Mouse (Mus musculus) retina, adult 2 months (tissue): ENCODE data around the gene Pnpla3.
"Not testable (repeated sequence)": the region's sequence is repeated elsewhere in the genome, so short reads cannot be mapped to it uniquely, and the experiment has no call there.

Experiments
- DNase-seq: peaks from one replicate; pipeline ENCODE4 v3.0.0-alpha.2; 2012; ENCODE audit warnings: low read depth, low spot score

The Pnpla3 gene

DNA sequence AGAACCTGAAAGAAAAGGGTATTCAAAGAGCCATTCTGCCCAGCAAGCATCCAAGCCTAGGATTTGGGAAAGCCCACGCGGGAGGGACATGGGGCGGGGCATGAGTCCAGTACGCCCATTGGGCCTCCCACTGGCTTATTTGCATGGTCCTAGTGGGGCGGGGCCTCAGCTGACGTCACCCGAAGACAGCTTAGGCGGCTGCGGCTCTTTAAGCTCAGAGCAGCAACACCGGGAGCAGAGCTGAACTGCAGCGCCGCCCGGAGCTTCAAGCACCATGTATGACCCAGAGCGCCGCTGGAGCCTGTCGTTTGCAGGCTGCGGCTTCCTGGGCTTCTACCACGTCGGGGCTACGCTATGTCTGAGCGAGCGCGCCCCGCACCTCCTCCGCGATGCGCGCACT lies at the start of gene Pnpla3:
Gene Pnpla3 (plus strand): TSS at position 238 of the 400 bp plus-strand sequence.
- DNase-seq = peak; percentile 96

DNA sequence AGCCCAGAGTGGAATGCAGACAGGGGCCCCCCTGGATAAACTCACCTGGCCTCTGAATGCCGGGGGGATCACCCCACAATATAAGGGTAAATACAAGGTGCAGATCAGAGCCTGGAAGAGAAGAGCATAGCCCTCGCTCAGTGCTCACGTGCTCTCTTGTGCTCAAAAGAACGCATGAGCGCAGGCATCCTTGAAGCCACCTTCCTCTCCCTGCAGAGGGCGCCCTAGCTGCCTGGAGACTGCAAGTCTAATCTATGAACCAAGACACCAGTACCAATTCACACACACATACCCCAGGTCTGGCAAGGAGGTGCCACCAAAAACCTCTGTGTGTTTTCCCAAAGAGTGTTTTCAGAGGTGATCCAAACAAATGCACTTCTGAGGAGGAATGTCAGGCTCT lies 47.0 kb upstream of the Pnpla3 start:
- DNase-seq = no peak

GRCm38 (mm10) chr15:84121036-84121435 lies 46.6 kb upstream of the Pnpla3 start:
- DNase-seq = no peak

- no peak for DNase-seq
Measured at GRCm38 (mm10) chr15:84123075-84123474, 44.6 kb upstream of the Pnpla3 start, which contains the start of gene Pnpla5. TSS of gene Pnpla5 (minus strand) at chr15:84123175.

- no peak for DNase-seq
Measured at GRCm38 (mm10) chr15:84124086-84124485, 43.6 kb upstream of the Pnpla3 start.

DNA sequence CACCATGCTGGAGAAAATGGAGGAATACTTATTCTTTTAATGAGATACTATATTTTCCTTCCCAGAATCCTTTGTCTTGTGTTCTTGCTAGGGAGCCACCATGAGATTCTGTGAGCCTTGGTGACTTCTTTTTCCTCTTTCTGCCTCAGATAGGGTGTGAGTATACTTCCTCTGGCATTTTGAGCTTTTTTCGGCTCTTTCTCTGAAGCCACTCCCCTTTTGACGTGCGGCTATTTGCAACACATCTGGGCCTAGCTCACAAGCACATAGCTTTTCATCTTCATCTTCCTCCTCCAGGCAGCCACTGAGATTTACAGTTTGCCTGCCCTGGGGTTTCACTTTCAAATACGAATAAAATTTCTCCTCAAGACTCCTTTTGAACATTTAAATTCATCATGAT lies 41.2 kb upstream of the Pnpla3 start:
- DNase-seq = no peak

- no peak for DNase-seq
Measured at GRCm38 (mm10) chr15:84126871-84127270, 40.8 kb upstream of the Pnpla3 start.

DNA sequence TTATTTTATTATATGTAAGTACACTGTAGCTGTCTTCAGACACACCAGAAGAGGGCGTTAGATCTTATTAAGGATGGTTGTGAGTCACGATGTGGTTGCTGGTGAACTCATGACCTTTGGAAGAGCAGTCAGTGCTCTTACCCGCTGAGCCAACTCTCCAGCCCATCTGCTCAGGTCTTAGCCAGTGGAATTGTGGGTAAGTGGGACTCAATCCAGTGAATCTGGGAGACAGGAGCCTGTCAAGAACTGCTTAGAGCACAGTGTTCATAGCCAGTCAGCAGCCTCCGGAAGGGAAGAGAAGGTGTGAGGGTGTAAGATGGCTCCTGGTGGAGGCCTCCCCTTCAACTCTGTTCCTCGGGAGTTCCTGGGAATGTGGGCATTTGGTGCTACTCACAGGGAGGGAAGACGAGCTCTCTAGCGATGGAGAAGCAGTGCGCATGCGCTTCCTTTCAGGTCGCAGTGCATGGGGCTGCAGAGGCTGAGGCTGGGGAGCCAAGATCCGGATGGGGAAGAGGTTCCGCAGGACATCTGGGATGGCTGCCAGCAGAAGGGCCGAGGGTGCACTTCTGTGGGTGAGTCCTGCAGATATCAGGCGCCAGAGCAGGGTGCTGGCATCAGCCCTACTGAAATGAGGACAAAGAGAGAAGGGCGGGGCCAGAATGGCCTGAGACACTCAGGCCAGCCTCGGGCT lies 36.4 kb upstream of the Pnpla3 start:
- no peak for DNase-seq

- DNase-seq = no peak
Measured at GRCm38 (mm10) chr15:84131971-84132370, 35.7 kb upstream of the Pnpla3 start.

DNA sequence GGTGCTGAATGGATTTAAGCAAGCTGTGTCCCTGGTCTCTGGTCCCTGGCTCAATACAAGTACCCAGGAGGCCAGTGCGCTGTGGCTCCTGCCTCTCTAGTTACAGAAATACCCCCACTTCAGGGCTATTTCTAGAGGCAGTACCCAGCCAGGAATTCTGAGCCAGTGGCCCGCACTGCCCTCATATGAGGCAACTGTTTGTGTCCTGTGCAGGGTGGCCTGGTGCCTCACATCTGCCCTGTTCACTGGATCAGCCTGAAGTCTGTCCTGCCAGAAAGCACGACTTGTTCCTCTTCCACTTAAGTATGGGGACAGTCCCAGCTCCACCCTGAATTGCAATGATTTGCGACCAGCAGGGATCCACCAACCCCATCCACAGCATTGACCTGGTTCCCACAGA lies 34.2 kb upstream of the Pnpla3 start:
- DNase-seq = no peak

DNA sequence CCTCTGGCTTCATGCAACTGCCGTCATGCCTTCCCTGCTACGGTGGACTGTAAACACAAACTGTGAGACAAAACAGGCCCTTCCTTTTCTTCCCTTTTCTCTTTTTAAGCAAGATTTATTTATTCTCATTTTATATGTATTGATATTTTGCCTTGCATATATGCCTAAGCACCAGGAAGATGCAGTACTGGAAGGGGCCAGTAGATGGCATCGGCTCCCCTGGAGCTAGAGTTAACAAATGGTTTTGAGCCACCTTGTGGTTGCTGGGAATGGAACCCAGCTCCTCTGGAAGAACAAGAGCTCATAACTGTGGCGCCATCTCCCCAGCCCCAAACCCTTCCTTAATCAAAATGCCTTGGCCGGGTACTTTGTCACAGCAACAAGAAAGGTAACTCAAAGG lies 32.2 kb upstream of the Pnpla3 start:
- no peak for DNase-seq

- no peak for DNase-seq
Measured at GRCm38 (mm10) chr15:84136473-84137415, 30.9 kb upstream of the Pnpla3 start.

DNA sequence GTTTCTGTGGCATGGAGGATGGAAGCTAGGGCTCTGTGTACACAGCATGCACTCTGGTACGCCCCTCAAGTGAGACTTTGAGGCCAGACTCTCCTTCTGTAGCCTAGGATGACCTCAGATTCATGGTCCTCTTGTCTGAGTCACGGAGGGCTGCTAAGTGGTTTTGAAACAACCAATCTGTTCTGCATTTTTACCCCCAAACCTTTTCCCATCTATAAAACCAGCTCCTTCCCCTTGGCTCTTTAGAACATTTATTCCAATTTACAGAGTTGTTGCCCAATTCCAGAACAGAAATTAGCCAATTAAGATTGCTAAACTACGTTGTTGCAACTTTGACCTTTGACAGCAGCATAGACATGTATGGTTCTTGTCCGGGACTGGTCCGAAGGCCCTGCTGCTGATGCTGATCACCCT lies 28.0 kb upstream of the Pnpla3 start:
- DNase-seq = no peak

- no peak for DNase-seq
Measured at GRCm38 (mm10) chr15:84140109-84140508, 27.5 kb upstream of the Pnpla3 start.

DNA sequence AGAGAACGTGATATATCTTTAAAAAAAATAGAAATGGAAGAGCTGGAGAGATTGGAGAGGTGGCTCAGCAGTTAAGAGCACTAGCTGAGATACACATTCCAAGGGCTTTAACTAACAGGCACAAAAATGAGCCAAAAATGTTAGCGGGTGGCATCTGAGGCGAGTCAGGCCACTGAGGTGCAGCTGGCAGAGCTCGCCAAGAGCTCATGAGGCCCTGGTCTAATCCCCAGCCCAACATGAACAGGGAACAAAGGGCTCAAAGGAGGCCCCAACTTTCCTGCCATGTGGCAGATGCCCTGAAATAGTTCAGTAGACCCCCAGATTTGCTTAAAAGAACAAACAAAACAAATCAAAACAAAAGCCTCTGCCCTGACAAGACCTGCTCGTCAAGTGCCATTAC lies 26.7 kb upstream of the Pnpla3 start:
- DNase-seq = no peak

DNA sequence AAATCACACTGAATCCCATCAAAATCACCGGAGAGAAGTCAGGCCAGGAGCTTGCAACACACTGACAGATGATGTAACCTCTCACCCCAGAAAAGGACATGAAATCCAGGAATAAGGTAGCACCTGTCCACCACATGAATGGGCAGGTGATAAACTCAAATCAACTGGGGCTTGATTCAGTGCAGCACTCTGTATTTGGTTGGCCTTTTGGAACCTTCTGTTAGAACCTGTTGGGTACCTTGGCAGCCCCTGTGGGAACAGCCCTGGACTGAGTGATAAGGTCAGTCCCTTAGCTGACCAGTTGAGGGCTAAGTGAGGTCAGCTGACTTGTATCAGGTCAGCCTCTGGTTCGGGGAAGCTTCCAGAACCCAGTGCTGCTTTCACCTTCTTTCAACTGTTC lies 11.5 kb upstream of the Pnpla3 start:
- no peak for DNase-seq

DNA sequence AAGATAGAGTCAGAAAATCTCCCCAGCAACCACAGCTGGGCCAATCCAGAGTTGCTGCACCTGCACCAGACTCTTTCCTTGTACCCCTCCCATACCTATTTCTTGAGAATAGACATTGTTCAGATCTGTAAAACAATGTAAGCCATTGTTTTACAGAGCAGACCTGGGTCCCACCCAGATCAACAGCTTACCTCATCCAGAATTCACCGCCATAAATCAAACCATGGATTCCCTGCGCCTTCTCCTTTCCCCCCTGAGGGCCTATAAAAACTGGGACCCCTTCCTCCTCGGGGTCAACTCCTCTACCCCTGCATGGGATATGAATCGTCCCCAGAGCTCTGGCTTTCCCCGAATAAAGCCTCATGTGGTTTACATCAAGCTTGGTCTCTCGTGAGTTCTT lies 10.1 kb upstream of the Pnpla3 start:
- not testable (repeated sequence) for DNase-seq

GRCm38 (mm10) chr15:84161871-84162270 lies 5.8 kb upstream of the Pnpla3 start:
- no peak for DNase-seq

DNA sequence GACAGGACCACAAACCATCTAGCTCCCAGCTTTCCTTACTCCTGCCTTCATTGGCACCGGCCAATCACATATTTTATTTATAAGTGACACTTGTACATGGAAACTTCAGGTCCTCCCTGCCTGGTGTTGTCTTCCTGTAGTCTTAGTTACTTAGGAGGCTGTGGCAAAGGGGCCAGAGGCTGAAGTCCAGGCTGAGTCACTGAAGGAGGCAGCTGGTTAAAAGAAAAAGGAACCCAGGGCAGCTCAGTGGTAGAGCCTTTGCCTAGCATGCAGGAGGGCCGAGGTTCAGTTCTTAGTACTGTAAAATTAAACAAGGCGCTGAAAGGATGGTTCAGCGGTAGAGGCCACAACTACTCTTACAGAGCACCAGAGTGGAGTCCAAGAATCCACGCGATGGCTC lies 819 bp upstream of the Pnpla3 start:
- DNase-seq = no peak

- DNase-seq = peak; percentile 77
Measured at GRCm38 (mm10) chr15:84168170-84169161, 829 bp downstream of the Pnpla3 start.

DNA sequence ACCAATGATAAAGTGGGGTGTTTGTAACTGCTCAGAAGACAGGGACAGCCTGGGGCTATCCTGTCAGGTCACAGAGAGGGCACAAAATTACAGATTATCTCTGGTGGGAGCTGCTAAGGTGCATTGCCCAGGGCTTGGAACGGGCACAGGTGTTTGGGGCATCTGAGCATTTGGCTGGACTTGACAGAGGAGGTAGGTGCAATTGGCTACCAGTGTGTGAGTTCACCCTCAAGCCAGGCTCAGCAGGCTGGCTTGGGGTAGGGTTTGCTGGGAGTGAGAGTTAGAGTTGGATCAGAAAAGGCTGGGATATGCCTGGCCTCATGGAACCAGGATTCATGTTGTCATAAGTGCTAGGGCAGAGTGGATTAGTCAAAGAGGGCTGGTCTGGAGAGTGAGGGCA lies 1.9 kb downstream of the Pnpla3 start:
- no peak for DNase-seq

DNA sequence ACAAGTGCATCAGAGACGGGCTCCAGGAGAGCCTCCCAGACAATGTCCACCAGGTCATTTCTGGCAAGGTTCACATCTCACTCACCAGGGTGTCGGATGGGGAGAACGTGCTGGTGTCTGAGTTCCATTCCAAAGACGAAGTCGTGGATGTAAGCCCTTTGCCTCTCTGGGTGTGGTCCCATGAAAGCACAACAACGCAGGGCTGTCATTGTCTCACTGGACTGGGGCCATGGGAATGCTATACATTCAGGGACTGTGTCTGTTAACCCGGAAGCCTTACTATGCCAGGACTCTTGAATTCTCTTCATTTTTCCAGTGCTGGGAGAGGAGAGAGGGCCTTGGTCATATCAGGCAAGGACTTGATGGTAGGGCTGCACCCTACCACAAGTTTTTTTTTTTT lies 3.5 kb downstream of the Pnpla3 start:
- DNase-seq = no peak
